Mouse (Mus musculus) hindbrain, postnatal 0 days (tissue): ENCODE data around the gene E130208F15Rik. TPM values are rescaled to one million over a fixed set of nuclear protein-coding genes. Genes with fewer than 3 reads are reported as not detected.

Experiments
- ATAC-seq: fragments of 200-750 bp; cut with Nextera tagmentation; 2 replicates; pipeline ENCODE4 v1.8.0; 2017; ENCODE audit warnings: mild to moderate bottlenecking, moderate TSS enrichment, moderate library complexity
- DNase-seq: peaks from one replicate; pipeline ENCODE4 v3.0.0-alpha.2; 2015; ENCODE audit warnings: low spot score
- H3K27ac ChIP-seq: fragments of 300-500 bp; sonication (generic); 2 replicates; pipeline ENCODE4 v1.5.1; 2014; ENCODE audit warnings: mild to moderate bottlenecking
- H3K27me3 ChIP-seq: fragments of 300-500 bp; sonication (generic); 2 replicates; pipeline ENCODE4 v1.6.1; 2014; ENCODE audit warnings: low read length, mixed read lengths; ENCODE audit not compliant: insufficient read depth
- H3K36me3 ChIP-seq: fragments of 300-500 bp; sonication (generic); 2 replicates; pipeline ENCODE4 v1.6.1; 2014; ENCODE audit warnings: low read length, mixed read lengths; ENCODE audit not compliant: insufficient read depth
- H3K4me1 ChIP-seq: fragments of 300-500 bp; sonication (generic); 2 replicates; pipeline ENCODE4 v1.6.1; 2014; ENCODE audit warnings: antibody characterized with exemption, low read length, mixed read lengths; ENCODE audit not compliant: insufficient read depth
- H3K4me2 ChIP-seq: fragments of 300-500 bp; sonication (generic); 2 replicates; pipeline ENCODE4 v1.6.1; 2014; ENCODE audit warnings: low read depth, mild to moderate bottlenecking, low read length, moderate library complexity, mixed read lengths
- H3K4me3 ChIP-seq: fragments of 300-500 bp; sonication (generic); 2 replicates; pipeline ENCODE4 v1.5.1; 2014; ENCODE audit warnings: low read length
- H3K9ac ChIP-seq: fragments of 300-500 bp; sonication (generic); replicated peaks from 2 replicates; pipeline ENCODE4 v1.6.1; 2014; ENCODE audit warnings: mild to moderate bottlenecking, low read length, moderate library complexity, mixed read lengths
- H3K9me3 ChIP-seq: fragments of 300-500 bp; sonication (generic); 2 replicates; pipeline ENCODE4 v1.6.1; 2016; ENCODE audit warnings: low read length, mixed read lengths
- CTCF ChIP-seq: IDR thresholded peaks from 2 replicates; pipeline ENCODE4 v1.5.1; 2016; ENCODE audit warnings: antibody characterized with exemption, control low read depth, low read depth
- WGBS: fragments of 180-500 bp; shearing (Covaris S2); extraction: QIAGEN DNeasy Blood & Tissue Kit; methylation state at CpG from one replicate; pipeline ENCODE4 v1.1.7; 2014; 5-methylcytosine and 5-hydroxymethylcytosine counted together
- polyA plus RNA-seq: library from polyadenylated mRNA; unstranded; fragments of >200 nt; fragmentation: Nextera tagmentation; extraction: Ambion mirVana; gene quantifications from 2 replicates; pipeline ENCODE4 v1.2.1, GENCODE M21; 2015
- total RNA-seq: library from RNA; depleted of rRNA; stranded (reverse); fragments of >200 nt; gene quantifications from 2 replicates; pipeline ENCODE4 v1.2.3, GENCODE M21; 2014

E130208F15Rik gene
- total and polyA plus RNA-seq, 2 experiments from 2014 or later: 0.79 to 1.8 TPM

- H3K27ac ChIP-seq: peak within 1 kb of the TSS; percentile 85
- 6% methylated on average over 35 of the region's 35 CpGs for WGBS
These were observed 30.1 kb upstream of the E130208F15Rik start, which contains the start of gene Clip3 for GRCm38 (mm10) chr7:30291215-30292131. Gene Clip3 (plus strand): TSS chr7:30291728.

GRCm38 (mm10) chr7:30293795-30294194, 27.7 kb upstream of the E130208F15Rik start:
- Histone ChIP-seq H3K9ac (0 out of 2 replicates have a peak overlapping the region, but pooled peaks have one; percentile 24), H3K4me3 (no peak overlapping the region), H3K27me3 (no peaks in the 10 kb centered on the region), H3K9me3 (no peaks in the 10 kb centered on the region), H3K36me3 (peaks cover 34% of the 10 kb centered on the region), H3K4me1 (peaks cover 12% of the 10 kb centered on the region), H3K4me2 (peak overlapping the region; percentile 13; the same call in 1 of the 2 replicates), H3K27ac (0 out of 2 replicates have a peak overlapping the region, but pooled peaks have one; percentile 38)
- no peak for ATAC-seq
- no peak for DNase-seq
- no peak for TF ChIP-seq CTCF
- WGBS: 43% methylated on average over 13 of the region's 13 CpGs

More at GRCm38 (mm10) chr7:30291215-30292131, 30.1 kb upstream of the E130208F15Rik start, which contains the start of gene Clip3:
- no peaks in the 10 kb centered on the region for H3K27me3 ChIP-seq
- no peak for TF ChIP-seq CTCF
- DNase-seq (peak; percentile 92), ATAC-seq (peak; percentile 83)
- H3K4me2 ChIP-seq: peak within 1 kb of the TSS; percentile 89
- H3K9me3 ChIP-seq: no peaks in the 10 kb centered on the region
- peak within 1 kb of the TSS; percentile 90 for H3K9ac ChIP-seq
- peak within 1 kb of the TSS; percentile 90 for H3K4me3 ChIP-seq
- peaks cover 12% of the 10 kb centered on the region; the same call in 1 of the 2 replicates for H3K36me3 ChIP-seq
- H3K4me1 ChIP-seq: peaks cover 12% of the 10 kb centered on the region

- Histone ChIP-seq H3K9me3 (no peaks in the 10 kb centered on the region), H3K4me3 (no peak overlapping the region), H3K4me1 (peaks cover 12% of the 10 kb centered on the region), H3K27me3 (no peaks in the 10 kb centered on the region), H3K36me3 (peaks cover 39% of the 10 kb centered on the region), H3K9ac (0 out of 2 replicates have a peak overlapping the region, but pooled peaks have one; percentile 24), H3K27ac (peak overlapping the region; percentile 49; the same call in 1 of the 2 replicates), H3K4me2 (no peak overlapping the region)
- ATAC-seq: no peak
- WGBS: 88% methylated on average over 5 of the region's 5 CpGs
- DNase-seq: no peak
- 0 out of 2 replicates have a peak, but pooled peaks have one; percentile 2 for TF ChIP-seq CTCF
These were observed 27.2 kb upstream of the E130208F15Rik start for GRCm38 (mm10) chr7:30294296-30294695.

- Histone ChIP-seq H3K27ac (peak overlapping the region; percentile 49), H3K9ac (no peak overlapping the region), H3K36me3 (peaks cover 46% of the 10 kb centered on the region), H3K27me3 (no peaks in the 10 kb centered on the region), H3K4me2 (no peak overlapping the region), H3K4me3 (no peak overlapping the region), H3K9me3 (no peaks in the 10 kb centered on the region), H3K4me1 (peaks cover 12% of the 10 kb centered on the region)
- ATAC-seq: peak; percentile 27; the same call in 1 of the 2 replicates
- TF ChIP-seq CTCF: no peak
- peak; percentile 49 for DNase-seq
- 71% methylated on average over 10 of the region's 10 CpGs for WGBS
These were observed 26.4 kb upstream of the E130208F15Rik start for GRCm38 (mm10) chr7:30295103-30295502.

- peaks cover 54% of the 10 kb centered on the region for H3K36me3 ChIP-seq
- H3K9me3 ChIP-seq: no peaks in the 10 kb centered on the region
- H3K4me2 ChIP-seq: no peak overlapping the region
- DNase-seq (no peak), ATAC-seq (no peak)
- no peak overlapping the region for H3K27ac ChIP-seq
- WGBS: 95% methylated on average over 15 of the region's 15 CpGs
- no peak overlapping the region for H3K9ac ChIP-seq
- TF ChIP-seq CTCF: no peak
- no peaks in the 10 kb centered on the region for H3K27me3 ChIP-seq
- no peak overlapping the region for H3K4me3 ChIP-seq
- H3K4me1 ChIP-seq: 0 out of 2 replicates have a peak, but pooled peaks cover 6% of the 10 kb centered on the region
These were observed 24.7 kb upstream of the E130208F15Rik start for GRCm38 (mm10) chr7:30296816-30297215.

GRCm38 (mm10) chr7:30297266-30297665, 24.3 kb upstream of the E130208F15Rik start:
- Histone ChIP-seq H3K27ac (no peak overlapping the region), H3K27me3 (no peaks in the 10 kb centered on the region), H3K4me2 (no peak overlapping the region), H3K9me3 (no peaks in the 10 kb centered on the region), H3K4me3 (no peak overlapping the region), H3K4me1 (0 out of 2 replicates have a peak, but pooled peaks cover 6% of the 10 kb centered on the region), H3K9ac (no peak overlapping the region), H3K36me3 (peaks cover 58% of the 10 kb centered on the region)
- ATAC-seq (no peak), DNase-seq (no peak)
- TF ChIP-seq CTCF: no peak
- 86% methylated on average over 16 of the region's 16 CpGs for WGBS
